Mouse (Mus musculus): ENCODE measurements around the gene Arhgef18.

DNA sequence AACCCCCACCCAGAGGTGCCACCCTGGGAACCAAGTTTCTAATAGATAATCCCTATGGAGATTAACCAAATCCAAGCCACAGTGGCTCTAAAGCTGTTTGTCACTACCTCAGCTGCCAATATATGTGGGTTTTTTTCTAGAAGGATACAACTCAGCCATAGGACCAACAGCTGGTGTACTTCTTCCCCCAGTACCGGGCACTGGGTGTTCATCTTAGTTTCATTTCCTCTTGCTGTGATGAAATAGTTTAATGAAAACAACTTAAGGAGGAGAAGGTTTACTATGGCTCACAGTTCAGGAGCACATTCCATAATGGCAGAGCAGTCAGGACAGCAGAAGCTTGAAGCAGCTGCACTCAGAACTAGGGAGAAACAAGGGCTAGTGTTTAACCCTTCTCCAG lies 24.7 kb upstream of the Arhgef18 start:
- TF ChIP-seq POLR2A (IDR thresholded peaks at IDR 0.05; ENCODE audit: borderline replicate concordance, extremely low read depth, insufficient read depth, insufficient read length, poor library complexity, severe bottlenecking), result no peak
- TF ChIP-seq CTCF (IDR thresholded peaks at IDR 0.05; ENCODE audit: borderline replicate concordance, extremely low read depth, insufficient read depth, insufficient read length), result no peak
